Mouse (Mus musculus): ENCODE data around the gene Spdef.

GRCm38 (mm10) chr17:27768817-27769542 is 40.2 kb upstream of the Spdef start:
- TF ChIP-seq CTCF (IDR thresholded peaks at IDR 0.05; ENCODE audit: low read depth) (peak; percentile 91), EP300 (optimal IDR thresholded peaks at IDR 0.05) (no peak)

Data from stomach, postnatal 0 days (tissue).